Mouse (Mus musculus) hematopoietic stem cell, adult 5-6 weeks (primary cell): ENCODE measurements around the gene Hacl1. TPM values are rescaled to one million over a fixed set of nuclear protein-coding genes. Genes with fewer than 3 reads are reported as not detected.

Experiments
- ATAC-seq, 2 experiments: fragments of 125-278 bp in 1 of 2; replicated peaks in 1 of 2; 2 replicates each; pipeline ENCODE4 v1.8.0; 2016 to 2017; ENCODE audit warnings: inconsistent platforms in 2 of 2, mild to moderate bottlenecking in 2 of 2, moderate number of reproducible peaks in 2 of 2, low read depth in 1 of 2, moderate TSS enrichment in 1 of 2; ENCODE audit not compliant: low FRiP score in 2 of 2, poor library complexity in 2 of 2, severe bottlenecking in 2 of 2, insufficient read depth in 1 of 2, low TSS enrichment in 1 of 2
- total RNA-seq: library from RNA; stranded (forward); fragments of 172-1452, 232-1000 nt; gene quantifications from 2 replicates; pipeline ENCODE4 v1.2.3, GENCODE M21; 2017

Hacl1 gene
- total RNA-seq, 1 experiment from 2014 or later = 26.0 TPM

DNA sequence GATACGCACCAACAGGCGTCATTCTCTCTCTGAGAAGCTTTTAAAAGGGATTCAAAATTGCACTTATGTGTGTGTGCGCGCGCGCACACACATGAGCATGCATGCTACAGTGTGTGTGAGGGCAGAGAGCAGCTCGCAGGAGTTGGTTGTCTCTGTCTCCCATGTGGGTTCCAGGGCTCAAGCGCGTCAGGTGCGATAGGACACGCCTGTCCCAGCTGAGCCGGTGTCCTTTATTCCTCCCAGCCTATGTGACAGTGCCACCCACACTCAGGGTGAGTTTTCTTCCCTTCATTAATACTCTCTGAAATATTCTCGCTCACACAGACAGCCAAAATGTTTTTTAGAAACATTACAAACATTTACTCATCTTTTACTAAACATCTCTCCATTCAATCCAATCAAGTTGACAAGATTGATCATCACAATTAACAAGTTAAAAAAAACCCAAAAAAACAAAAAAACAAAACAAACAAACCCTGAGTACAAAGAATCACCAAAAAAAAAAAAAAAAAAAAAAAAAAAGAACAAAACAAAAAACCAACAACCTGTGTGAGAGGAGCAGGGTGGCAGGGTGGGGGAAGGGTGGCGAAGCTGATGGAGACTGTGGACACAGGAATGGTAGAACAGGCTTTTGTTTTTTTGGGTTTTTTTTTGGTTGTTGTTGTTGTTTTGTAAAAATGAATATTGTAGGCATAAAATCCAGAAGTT is 39.0 kb downstream of the Hacl1 start:
- no peak for ATAC-seq

DNA sequence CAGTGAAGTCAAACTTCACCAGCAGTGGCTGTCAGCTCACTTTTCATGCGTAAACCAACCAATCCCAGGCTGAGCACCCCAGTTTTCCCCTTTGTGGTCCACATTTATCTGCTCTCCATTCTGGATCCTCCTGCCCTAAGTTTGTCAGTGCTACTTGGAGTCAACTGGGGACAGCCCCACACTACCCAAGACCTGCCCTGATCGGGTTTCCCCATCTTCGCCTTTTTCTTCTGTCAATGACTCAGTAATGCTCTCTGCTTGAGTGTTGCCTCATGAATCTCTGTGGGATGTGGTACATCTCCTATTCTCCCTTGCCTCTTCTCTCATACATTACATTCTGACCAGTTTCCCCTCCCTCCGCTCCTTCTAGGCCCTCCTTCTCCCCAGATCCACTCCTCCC is 43.6 kb downstream of the Hacl1 start:
- no peak for ATAC-seq

DNA sequence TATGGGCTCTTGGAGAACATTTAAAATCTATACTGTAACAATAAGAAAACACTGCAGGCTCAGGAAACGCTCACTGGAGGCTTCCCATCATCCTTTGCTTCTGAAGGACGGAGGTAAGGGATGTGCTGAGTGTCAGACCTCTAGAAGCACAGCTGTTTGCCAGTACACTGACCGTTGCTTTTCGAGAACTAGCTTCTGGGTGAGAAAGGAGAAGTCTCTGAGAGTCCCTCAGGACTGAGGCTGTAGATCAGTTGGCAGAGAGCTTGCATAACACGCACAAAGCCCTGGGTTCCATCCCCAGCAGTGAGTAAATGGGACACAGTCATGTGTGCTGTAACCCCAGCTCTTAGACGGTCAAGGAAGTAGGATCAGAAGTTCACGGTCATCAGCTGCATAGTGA is 44.7 kb downstream of the Hacl1 start:
- peak; percentile 17 to 21; a peak in 1 of 4 replicates for ATAC-seq

DNA sequence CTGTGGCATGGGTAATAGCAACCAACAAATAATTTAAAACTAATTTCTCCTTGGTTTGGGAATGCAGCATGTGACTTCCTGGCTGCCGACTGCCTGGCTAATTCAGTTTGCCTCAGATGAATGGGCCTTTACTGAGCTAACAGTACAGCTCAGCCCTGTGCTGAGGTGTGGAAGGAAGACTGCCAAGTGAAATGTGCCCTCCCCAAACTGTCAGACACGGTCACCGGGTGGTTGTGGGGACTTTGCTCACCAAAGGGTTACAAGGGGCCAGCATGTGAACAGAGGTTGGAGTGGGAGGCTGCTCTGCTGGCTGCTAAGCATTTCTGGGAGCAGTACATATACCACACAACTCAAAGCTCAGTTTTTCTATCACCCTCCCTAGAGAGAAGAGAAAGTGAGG is 46.4 kb downstream of the Hacl1 start:
- ATAC-seq = no peak

DNA sequence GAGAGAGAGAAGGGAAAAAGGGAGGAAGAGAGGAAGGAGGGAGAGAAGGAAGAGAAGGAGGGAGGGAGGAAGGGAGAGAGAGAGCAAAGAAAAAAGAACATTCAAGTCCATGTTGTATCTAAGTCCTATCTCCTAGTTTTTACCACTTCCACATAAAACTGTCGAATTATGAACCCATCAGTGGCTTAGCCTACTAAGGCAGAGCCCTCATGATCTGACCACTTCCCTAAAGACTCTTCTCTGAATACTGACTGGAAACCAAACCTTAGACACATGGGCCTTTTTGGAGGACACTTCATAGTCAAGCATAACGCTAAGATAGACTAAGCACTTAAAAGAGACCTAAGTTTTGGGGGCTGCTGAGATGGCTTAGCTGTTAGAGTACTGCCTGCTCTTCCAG is 48.0 kb downstream of the Hacl1 start:
- ATAC-seq = peak; percentile 27 to 39; a peak in 1 of 4 replicates

DNA sequence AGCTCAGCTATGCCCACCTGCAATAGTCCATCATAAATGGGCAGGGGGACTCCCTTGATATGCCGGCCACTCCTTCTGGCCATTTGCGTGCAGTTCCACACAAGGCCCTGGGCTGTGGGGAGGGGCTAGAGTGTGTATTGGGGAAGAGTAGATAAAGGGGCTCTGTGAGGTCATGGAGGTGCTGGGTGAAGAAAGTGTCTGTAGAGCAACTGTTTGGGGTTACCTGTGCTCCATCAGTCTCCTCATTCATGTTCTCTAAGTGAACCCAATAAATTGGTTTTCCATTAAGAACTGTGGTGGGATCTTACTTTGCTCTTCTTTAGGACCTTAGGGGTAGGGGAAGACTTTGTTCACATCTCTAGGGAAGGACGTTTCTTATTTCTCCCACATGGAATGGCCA is 49.8 kb downstream of the Hacl1 start, which contains the start of gene Colq:
TSS of gene Colq (minus strand) at position 101 of the 400 bp plus-strand sequence.
- no peak for ATAC-seq

DNA sequence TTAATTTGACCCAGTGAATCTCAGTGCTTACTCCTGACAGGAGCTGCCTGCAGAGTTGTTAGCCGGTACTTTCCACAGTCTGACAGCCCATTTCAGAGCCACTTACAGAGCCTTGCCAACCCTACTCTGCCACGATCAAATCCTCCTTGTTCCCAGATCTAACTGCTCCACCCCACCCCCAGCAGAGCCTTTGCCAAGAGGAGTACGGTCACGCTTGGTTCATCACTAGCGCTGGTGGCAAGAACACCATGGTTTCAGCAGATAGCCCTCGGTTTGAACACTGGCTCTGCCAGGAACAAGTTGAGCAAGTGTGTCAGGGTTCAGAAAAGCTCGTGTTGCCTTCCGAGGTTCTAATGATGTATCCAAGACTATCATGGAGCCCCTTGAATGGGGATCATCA is 54.6 kb downstream of the Hacl1 start:
- ATAC-seq = no peak

DNA sequence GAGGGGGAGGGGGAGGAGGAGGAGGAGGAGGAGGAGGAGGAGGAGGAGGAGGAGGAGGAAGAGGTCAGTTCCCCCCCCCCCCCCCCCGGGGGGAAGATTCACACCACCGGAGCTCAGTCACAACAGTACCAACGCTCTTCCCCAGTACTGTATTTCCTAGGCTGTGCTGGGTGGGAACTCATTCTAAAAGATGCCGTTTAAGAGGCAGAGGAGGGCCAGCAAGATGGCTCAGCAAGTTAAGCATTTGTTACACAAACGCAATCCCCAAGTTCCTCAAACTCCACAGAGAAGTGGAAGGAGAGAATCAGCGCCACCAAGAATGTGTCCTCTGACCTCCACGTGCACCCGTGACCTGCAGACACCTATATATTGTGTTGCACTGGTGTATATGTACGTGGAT is 58.0 kb downstream of the Hacl1 start:
- no peak for ATAC-seq

DNA sequence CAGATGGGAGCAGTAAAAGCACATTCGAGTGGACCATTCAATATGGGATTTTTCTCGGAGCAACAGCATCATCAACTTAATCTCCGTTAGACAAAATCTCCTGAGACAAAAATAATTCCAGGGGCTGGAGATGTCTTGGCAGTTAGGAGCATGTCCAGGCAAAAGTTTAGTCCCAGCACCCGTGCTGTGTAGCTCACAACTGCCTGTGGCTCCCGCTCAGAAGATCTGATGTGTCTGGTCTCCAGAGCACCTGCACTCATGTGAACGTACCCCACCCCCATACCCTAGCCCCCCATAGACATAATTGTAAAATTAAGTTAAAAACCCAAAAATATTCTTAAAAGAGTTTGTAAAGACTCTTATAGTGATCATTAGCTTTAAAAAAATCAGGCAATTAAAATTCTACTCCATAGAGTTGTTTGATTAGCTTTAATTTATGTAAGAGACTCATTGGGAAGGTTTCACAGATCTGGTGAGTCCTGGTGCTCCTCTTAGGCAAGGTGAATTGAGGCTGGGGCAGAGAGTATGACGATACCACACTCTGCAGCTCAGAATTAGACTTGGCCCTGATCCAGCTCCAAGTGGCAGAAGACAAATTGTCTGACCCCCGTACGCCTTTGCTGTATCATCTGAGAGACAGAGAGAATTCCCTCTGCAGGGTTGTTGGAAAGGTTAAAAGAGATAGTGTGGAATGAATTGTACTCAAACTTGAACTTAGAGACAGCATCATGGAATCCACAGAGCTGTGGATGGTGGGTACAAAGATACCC is 62.9 kb downstream of the Hacl1 start:
- ATAC-seq = no peak

DNA sequence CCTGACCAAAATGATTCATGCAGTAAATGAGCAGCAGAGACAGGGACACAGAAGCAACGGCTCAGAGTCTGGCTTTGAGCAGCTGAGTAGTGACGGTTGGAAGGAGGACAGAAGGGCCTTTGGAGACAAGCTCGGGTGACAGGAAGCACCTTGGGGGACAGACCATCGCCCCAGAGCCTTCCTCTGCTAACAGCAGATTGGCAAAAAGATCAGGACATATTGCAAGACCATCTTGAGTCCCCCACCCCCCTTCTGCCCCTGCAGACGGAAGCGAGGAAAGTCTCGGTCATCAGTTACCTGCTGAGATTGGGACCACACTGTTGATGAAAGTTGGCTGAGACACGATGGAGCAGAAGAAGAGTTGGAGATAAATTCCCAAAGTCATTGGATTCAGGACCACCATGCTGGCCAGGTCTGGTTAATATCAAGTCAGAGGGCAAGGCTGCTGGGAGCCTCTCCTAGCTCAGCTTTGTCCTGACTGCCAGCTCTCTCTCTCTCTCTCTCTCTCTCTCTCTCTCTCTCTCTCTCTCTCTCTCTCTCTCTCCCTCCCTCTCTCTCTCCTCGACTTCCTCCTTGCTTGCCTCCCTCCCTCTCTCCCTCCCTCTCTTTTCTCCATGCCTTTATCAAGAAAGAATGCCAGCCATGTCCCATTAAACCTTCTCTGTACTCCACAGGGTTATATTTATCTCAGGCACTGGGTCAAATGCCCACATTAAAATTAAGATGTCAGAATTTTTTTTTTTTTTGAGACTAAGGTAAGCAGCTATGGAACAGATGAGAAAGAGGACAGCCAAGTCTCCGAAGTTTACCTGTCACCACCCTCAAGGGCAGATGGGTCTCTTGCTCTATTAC is 64.0 kb downstream of the Hacl1 start:
- ATAC-seq = 0 out of 4 replicates have a peak, but pooled peaks of 1 of the 2 experiments have one; percentile 41

DNA sequence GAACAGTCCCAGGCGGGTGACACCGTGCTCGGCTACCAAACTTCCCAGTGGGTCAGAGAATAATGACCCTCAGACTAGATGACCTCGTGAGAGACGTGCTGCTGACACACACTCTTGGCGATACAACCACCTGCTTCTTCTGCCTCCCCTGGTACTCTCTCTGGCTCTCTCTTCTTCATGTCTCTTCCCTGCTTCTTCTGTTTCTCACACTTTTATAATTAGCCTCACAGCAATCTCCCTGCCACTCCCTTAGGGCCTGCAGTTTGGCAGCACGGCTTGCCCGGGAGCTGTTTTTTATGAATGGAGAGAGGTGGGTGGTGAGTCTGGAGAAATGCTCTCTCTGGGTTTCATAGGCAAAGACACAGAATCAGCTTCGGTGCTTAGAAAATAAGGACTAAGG is 65.2 kb downstream of the Hacl1 start:
- ATAC-seq = no peak

DNA sequence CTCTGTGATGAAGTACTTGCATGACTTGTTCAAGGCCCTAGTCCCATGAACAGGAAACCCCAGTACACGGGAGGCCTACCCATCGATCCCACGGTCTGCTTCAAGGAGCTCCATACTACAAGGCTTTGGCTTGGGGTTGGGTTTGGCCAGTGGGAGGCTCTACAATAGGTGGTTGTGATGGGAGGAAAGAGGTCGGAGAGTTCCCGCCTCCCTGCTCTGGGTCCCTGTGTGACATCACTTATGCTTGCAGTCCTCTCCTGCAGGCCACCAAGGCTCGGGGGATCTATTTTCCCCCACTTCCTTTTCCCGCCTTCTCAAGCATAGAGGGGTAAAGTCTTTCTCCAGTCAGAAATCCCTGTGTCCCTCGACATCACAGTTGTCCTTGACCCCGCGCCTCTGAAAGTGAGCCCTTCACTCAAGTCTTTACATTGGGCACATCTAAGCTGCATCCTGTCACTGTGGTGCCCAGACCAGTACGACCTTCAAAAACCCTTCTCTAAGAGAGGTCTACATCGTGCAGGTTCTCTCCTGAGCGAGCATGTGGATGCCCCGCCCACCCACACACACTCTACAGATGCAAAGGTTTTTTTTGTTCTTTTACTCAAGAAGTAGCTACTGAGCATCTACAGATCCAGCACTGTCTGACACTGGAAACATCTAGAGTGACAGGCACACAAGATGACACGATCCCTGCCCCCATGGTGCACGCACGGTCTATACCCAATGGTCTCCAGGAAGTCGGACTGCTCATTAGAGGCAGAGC is 66.0 kb downstream of the Hacl1 start:
- no peak for ATAC-seq

DNA sequence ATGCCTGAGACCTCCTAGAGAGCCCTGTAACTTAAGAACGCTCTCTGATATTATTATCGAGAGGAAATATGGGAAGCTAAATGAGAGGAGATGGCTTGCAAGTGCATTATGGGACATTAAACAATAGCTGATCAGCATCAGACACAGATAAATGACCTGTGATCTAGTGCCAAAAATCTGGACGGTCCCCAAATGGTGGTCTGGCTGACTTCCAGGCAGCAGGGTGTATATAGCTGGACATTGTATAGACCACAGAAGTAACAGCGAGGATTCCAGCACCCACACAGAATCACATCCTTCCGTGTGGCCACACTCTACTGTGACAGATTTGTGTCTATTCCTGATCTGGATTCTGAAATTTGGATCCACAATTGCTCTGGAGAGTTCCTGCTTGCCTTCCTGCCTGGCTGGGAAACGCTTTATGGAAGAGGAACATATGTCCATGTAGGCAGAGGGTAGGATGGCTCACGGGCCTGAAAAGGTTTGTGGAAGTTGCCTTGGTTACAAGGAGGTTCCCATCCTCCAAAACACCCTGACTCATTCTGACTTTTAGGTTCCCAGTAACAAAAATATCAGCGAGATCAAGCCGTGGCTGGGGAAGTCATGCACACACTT is 68.4 kb downstream of the Hacl1 start:
- no peak for ATAC-seq

DNA sequence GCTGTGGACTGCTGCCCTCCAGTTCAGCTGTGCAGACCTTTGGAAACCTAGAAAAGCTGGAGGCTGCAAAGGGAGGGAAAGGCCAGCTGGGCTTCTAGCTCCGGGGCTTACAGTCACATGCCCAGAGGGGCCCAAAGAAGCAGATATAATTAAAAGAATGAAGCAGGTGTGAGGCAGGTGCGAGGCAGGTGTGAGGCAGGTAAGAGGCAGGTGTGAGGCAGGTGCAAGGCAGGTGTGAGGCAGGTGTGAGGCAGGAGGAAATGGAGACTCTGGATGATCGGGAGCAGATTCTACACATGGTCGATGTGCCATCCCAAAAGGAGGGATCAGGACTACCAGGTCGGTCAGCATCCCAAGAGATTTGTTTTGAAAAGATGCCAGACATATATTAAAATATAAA is 69.7 kb downstream of the Hacl1 start:
- no peak for ATAC-seq

DNA sequence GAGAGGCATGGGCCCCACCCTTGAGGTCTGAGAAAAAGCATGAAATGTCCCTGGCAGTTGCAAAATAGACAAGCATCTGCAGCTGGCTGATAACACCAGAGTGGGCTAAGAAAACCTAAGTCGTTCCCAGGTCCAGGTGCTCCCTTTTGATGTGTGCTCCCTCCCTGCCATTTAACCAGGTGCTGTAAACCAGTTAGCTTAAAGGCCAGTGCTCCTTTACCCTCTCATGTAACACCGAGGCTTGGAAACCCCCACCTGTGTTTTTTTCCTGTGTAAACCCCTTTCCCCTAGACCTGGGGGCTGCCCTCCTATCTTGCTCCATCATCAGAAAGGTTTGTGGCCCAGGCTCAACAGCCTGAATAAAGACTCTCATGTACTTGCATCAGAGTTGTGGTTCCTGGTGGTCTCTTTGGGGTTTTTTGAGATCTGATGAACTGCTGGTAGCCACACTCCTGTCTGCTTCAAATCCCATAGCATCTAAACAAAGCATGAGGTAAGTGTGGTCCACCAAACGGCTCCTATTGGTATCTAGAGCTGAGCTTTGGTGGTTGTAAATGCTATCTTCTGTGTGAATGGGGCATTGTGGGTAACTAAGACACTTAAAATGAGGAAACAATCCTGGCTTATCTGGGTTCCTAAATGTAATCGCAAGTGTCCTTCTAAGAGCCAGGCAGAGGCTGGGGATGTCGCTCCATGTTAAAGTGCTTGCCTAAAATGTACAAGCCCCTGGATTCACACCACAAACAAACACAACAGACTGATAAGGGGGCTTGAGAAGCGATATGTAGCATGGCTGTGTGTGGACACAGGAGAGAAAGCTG is 70.7 kb downstream of the Hacl1 start:
- ATAC-seq = no peak

DNA sequence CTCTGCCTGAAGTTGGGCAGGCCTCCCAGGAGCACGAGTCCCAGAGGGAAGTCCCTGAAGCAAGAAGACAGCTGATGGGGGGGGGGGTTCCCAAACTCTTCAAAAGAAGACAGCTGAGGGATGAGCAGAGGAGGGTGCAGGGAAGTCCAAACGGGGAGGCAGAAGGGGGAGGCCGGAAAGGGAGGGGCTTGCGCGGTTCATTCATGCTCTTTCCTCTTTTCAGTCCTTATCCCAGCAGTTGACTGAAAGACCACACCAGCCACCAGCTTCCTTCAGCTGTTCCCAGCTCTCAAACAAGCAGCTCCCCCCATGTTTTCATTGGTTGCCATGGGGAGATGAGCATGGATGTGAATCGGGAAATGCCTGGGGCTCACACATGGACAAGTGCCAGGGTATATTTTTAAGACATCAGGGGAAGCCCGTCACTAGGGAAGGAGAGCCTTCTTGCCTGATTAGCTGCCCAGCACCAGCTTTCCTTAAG is 71.9 kb downstream of the Hacl1 start:
- ATAC-seq = peak; percentile 70 to 88
